Mouse (Mus musculus) ES-Bruce4 (cell line): ENCODE measurements at regions not wholly inside any gene's neighbourhood (a gene's known extent, or its start where the extent isn't known, plus 50 kb on each side); places are given as distances from the start of the nearest gene placed in this dataset.

Experiments used
- CTCF ChIP-seq: IDR thresholded peaks from one replicate; pipeline ENCODE4 v1.8.1; 2011; ENCODE audit warnings: low read depth, low read length
- EP300 ChIP-seq: IDR thresholded peaks from 2 replicates; pipeline ENCODE4 v1.6.1; 2011; ENCODE audit warnings: low read depth, low read length; ENCODE audit not compliant: insufficient read depth
- POLR2A ChIP-seq: IDR thresholded peaks from one replicate; pipeline ENCODE4 v1.8.1; 2011; ENCODE audit warnings: low read length; ENCODE audit not compliant: insufficient read depth

DNA sequence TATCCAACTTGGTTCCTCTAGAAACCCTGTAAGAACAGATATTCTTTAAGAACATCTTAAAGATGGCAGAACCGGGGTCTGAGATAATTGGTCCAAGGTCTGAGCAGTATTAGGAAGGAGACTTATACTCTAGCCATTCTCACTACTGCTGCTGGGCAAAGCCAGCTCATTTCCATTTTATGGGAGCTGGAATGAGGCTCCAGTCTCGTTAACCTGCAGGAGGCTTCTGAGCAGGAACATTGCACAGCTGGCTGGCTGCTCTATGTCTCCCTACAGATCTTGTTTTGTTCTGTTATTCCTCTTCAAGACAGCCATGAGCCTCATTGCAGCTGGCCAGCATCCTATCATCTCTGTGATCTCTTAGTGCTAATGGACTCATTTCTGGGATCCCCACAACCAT, 136.3 kb upstream of the Mylip start:
- TF ChIP-seq CTCF (no peak), EP300 (no peak), POLR2A (no peak)
